Mouse (Mus musculus): ENCODE data around the gene Gm45337.

The Gm45337 gene

GRCm38 (mm10) chr7:142097776-142098175 lies 46.6 kb downstream of the Gm45337 start:
- DNase-seq (ENCODE audit: low spot score in 2 of 2) = peak; percentile 51 to 80

GRCm38 (mm10) chr7:142096701-142097100 lies 47.7 kb downstream of the Gm45337 start:
- no peak for DNase-seq (ENCODE audit: low spot score in 2 of 2)

- peak; percentile 74 to 92 for DNase-seq (ENCODE audit: low spot score in 2 of 2)
These were observed 49.0 kb downstream of the Gm45337 start, which contains the start of gene Dusp8 for GRCm38 (mm10) chr7:142095183-142095931. Gene Dusp8, minus strand, starts transcription at chr7:142095843.

- DNase-seq (ENCODE audit: low spot score in 2 of 2) = no peak
These were observed 49.9 kb downstream of the Gm45337 start for GRCm38 (mm10) chr7:142094301-142095143.

GRCm38 (mm10) chr7:142093696-142094240 lies 50.6 kb downstream of the Gm45337 start:
- DNase-seq (ENCODE audit: low spot score in 2 of 2) = no peak
